Mouse (Mus musculus) right cerebral cortex, postnatal 36 days (tissue): ENCODE measurements around the gene Fam213a.
A peak's percentile ranks its signal among the peaks of the same experiment; 100 is the strongest.

Experiments
- DNase-seq, 2 experiments: peaks; one replicate each; pipeline ENCODE4 v3.0.0; 2022; ENCODE audit warnings: low spot score in 2 of 2, mixed read lengths in 1 of 2

Fam213a gene

GRCm38 (mm10) chr14:41004201-41005141 is 9.1 kb downstream of the Fam213a start:
- no peak for DNase-seq

GRCm38 (mm10) chr14:41001576-41001975 is 12.0 kb downstream of the Fam213a start:
- no peak for DNase-seq

- DNase-seq = no peak
Observed at GRCm38 (mm10) chr14:41000801-41001200, 12.8 kb downstream of the Fam213a start.

GRCm38 (mm10) chr14:40999904-41000645 is 13.5 kb downstream of the Fam213a start:
- no peak for DNase-seq

- no peak for DNase-seq
Observed at GRCm38 (mm10) chr14:40996171-40996570, 17.4 kb downstream of the Fam213a start.

- no peak for DNase-seq
Observed at GRCm38 (mm10) chr14:40992464-40992863, 21.1 kb downstream of the Fam213a start.

- DNase-seq = no peak
Observed at GRCm38 (mm10) chr14:40988780-40989179, 24.8 kb downstream of the Fam213a start.

- no peak for DNase-seq
Observed at GRCm38 (mm10) chr14:40987184-40987583, 26.4 kb downstream of the Fam213a start.

- DNase-seq = no peak
Observed at GRCm38 (mm10) chr14:40985635-40986034, 28.0 kb downstream of the Fam213a start.

GRCm38 (mm10) chr14:40979723-40980122 is 33.9 kb downstream of the Fam213a start:
- no peak for DNase-seq

- no peak for DNase-seq
Observed at GRCm38 (mm10) chr14:40979002-40979401, 34.6 kb downstream of the Fam213a start.

GRCm38 (mm10) chr14:40975127-40975721 is 38.4 kb downstream of the Fam213a start:
- DNase-seq = peak; percentile 69 to 75

- DNase-seq = no peak
Observed at GRCm38 (mm10) chr14:40968051-40968450, 45.5 kb downstream of the Fam213a start.

GRCm38 (mm10) chr14:40967598-40967900 is 46.0 kb downstream of the Fam213a start:
- DNase-seq = no peak

- peak; percentile 93 to 94 for DNase-seq
Observed at GRCm38 (mm10) chr14:40966862-40967597, 46.6 kb downstream of the Fam213a start.

- no peak for DNase-seq
Observed at GRCm38 (mm10) chr14:40966392-40966861, 47.2 kb downstream of the Fam213a start, which contains the start of gene Tspan14. TSS of gene Tspan14 (minus strand) at chr14:40966807.

GRCm38 (mm10) chr14:40965507-40966356 is 47.9 kb downstream of the Fam213a start:
- no peak for DNase-seq

- no peak for DNase-seq
Observed at GRCm38 (mm10) chr14:40964881-40965280, 48.7 kb downstream of the Fam213a start.

- no peak for DNase-seq
Observed at GRCm38 (mm10) chr14:40964214-40964610, 49.4 kb downstream of the Fam213a start.

GRCm38 (mm10) chr14:40963501-40964213 is 49.9 kb downstream of the Fam213a start:
- DNase-seq = no peak
